Mouse (Mus musculus): ENCODE measurements around the gene Olfr108. TPM values are rescaled to one million over a fixed set of nuclear protein-coding genes. Genes with fewer than 3 reads are reported as not detected.

The Olfr108 gene
- not detected for polyA plus RNA-seq (2017; shearing (Covaris generic))

- no peak for ATAC-seq
Observed at GRCm38 (mm10) chr17:37445180-37445579, at the start of gene Olfr108. Gene Olfr108, plus strand, starts transcription at chr17:37445480.

GRCm38 (mm10) chr17:37398926-37399325 is 46.4 kb upstream of the Olfr108 start, which contains the start of gene Olfr107:
Gene Olfr107, plus strand, starts transcription at chr17:37399226.
- no peak for ATAC-seq

- ATAC-seq, result no peak
Observed at GRCm38 (mm10) chr17:37413380-37413779, 31.9 kb upstream of the Olfr108 start.

- no peak for ATAC-seq
Observed at GRCm38 (mm10) chr17:37458616-37459015, 13.3 kb downstream of the Olfr108 start, which contains the start of gene Olfr109. Gene Olfr109, plus strand, starts transcription at chr17:37458916.

GRCm38 (mm10) chr17:37483452-37483851 is 38.2 kb downstream of the Olfr108 start, which contains the start of gene H2-M2:
Gene H2-M2, minus strand, starts transcription at chr17:37483552.
- no peak for ATAC-seq

- ATAC-seq, result no peak
Observed at GRCm38 (mm10) chr17:37491930-37492518, 46.7 kb downstream of the Olfr108 start, which contains the start of gene Olfr110. Gene Olfr110, plus strand, starts transcription at chr17:37492468.

Other genes with a start within 250 kb of the Olfr108 start
- gene Olfr94, start 244.5 kb upstream of the Olfr108 start, polyA plus RNA-seq (2017; shearing (Covaris generic)), result not detected
- not detected for gene Olfr95, start 232.4 kb upstream of the Olfr108 start, polyA plus RNA-seq (2017; shearing (Covaris generic))
- gene Olfr96, start 225.3 kb upstream of the Olfr108 start, polyA plus RNA-seq (2017; shearing (Covaris generic)), result not detected
- gene Olfr97, start 208.2 kb upstream of the Olfr108 start, polyA plus RNA-seq (2017; shearing (Covaris generic)), result not detected
- gene Olfr98, start 181.7 kb upstream of the Olfr108 start, polyA plus RNA-seq (2017; shearing (Covaris generic)), result not detected
- gene H2-M3, start 175.3 kb upstream of the Olfr108 start, polyA plus RNA-seq (2017; shearing (Covaris generic)), result 100 to 1,000 TPM; 131 to 144 TPM
- gene Olfr99, start 162.0 kb upstream of the Olfr108 start, polyA plus RNA-seq (2017; shearing (Covaris generic)), result 1 to 10 TPM; 4.3 to 5.5 TPM
- gene Olfr101, start 141.2 kb upstream of the Olfr108 start, polyA plus RNA-seq (2017; shearing (Covaris generic)), result under 1 TPM; 0.22 to 0.25 TPM
- gene Olfr102, start 128.4 kb upstream of the Olfr108 start, polyA plus RNA-seq (2017; shearing (Covaris generic)), result not detected
- gene Olfr103, start 105.8 kb upstream of the Olfr108 start, polyA plus RNA-seq (2017; shearing (Covaris generic)), result not detected
- not detected for gene Olfr104-ps, start 85.9 kb upstream of the Olfr108 start, polyA plus RNA-seq (2017; shearing (Covaris generic))
- gene Olfr105-ps, start 66.4 kb upstream of the Olfr108 start, polyA plus RNA-seq (2017; shearing (Covaris generic)), result not detected
- gene Olfr106-ps, start 55.1 kb upstream of the Olfr108 start, polyA plus RNA-seq (2017; shearing (Covaris generic)), result not detected
- under 1 TPM in 1 of 2 experiments, not detected in 1; 0.11 TPM for gene Olfr107, start 46.3 kb upstream of the Olfr108 start, polyA plus RNA-seq (2017; shearing (Covaris generic))
- gene Olfr109, start 13.4 kb downstream of the Olfr108 start, polyA plus RNA-seq (2017; shearing (Covaris generic)), result not detected
- gene H2-M2, start 38.1 kb downstream of the Olfr108 start, polyA plus RNA-seq (2017; shearing (Covaris generic)), result not detected
- not detected for gene Olfr110, start 47.0 kb downstream of the Olfr108 start, polyA plus RNA-seq (2017; shearing (Covaris generic))
- not detected for gene Olfr111, start 62.5 kb downstream of the Olfr108 start, polyA plus RNA-seq (2017; shearing (Covaris generic))
- not detected for gene Olfr112, start 124.0 kb downstream of the Olfr108 start, polyA plus RNA-seq (2017; shearing (Covaris generic))
- gene Olfr113, start 132.2 kb downstream of the Olfr108 start, polyA plus RNA-seq (2017; shearing (Covaris generic)), result not detected
- gene Olfr114, start 147.3 kb downstream of the Olfr108 start, polyA plus RNA-seq (2017; shearing (Covaris generic)), result not detected
- not detected for gene Olfr115, start 181.6 kb downstream of the Olfr108 start, polyA plus RNA-seq (2017; shearing (Covaris generic))
- gene Olfr116, start 181.7 kb downstream of the Olfr108 start, polyA plus RNA-seq (2017; shearing (Covaris generic)), result not detected
- gene Olfr117, start 218.3 kb downstream of the Olfr108 start, polyA plus RNA-seq (2017; shearing (Covaris generic)), result not detected
- gene Olfr118, start 221.5 kb downstream of the Olfr108 start, polyA plus RNA-seq (2017; shearing (Covaris generic)), result under 1 TPM in 1 of 2 experiments, not detected in 1; 0.30 TPM

All from CD4-positive, CD25-positive, alpha-beta regulatory T cell, adult 4 months (primary cell).